Mouse (Mus musculus): Measurements from ENCODE around the gene Gm6583. TPM values are rescaled to one million over a fixed set of nuclear protein-coding genes. Genes with fewer than 3 reads are reported as not detected.
"Not testable (repeated sequence)": the region's sequence is repeated elsewhere in the genome, so short reads cannot be mapped to it uniquely, and the experiment has no call there.

The Gm6583 gene
- polyA plus RNA-seq, 1 experiment from 2014 or later, result 0.26 TPM

GRCm38 (mm10) chr5:112320379-112320778 is 35.5 kb downstream of the Gm6583 start:
- no peak for TF ChIP-seq CTCF (IDR thresholded peaks at IDR 0.05; ENCODE audit: low read depth)
- Histone ChIP-seq H3K4me2 (no peak overlapping the region), H3K27ac (ENCODE audit: low read depth) (no peak overlapping the region), H3K27me3 (ENCODE audit: insufficient read depth, low read length) (no peaks in the 10 kb centered on the region), H3K4me3 (ENCODE audit: low read depth, low read length) (no peak overlapping the region), H3K9ac (no peak overlapping the region), H3K9me3 (ENCODE audit: low read depth, low read length) (no peaks in the 10 kb centered on the region), H3K36me3 (ENCODE audit: insufficient read depth) (peaks cover 12% of the 10 kb centered on the region), H3K4me1 (ENCODE audit: insufficient read depth) (peaks cover 3% of the 10 kb centered on the region; the same call in 1 of the 2 replicates)
- ATAC-seq (ENCODE audit: insufficient read depth) (no peak), DNase-seq (no peak)
- WGBS, result 75% methylated on average over 5 of the region's 5 CpGs

- not testable (repeated sequence) for ATAC-seq (ENCODE audit: insufficient read depth); H3K27ac ChIP-seq (ENCODE audit: low read depth); DNase-seq; H3K4me3 ChIP-seq (ENCODE audit: low read depth, low read length); H3K9me3 ChIP-seq (ENCODE audit: low read depth, low read length); H3K9ac ChIP-seq; H3K4me1 ChIP-seq (ENCODE audit: insufficient read depth); H3K27me3 ChIP-seq (ENCODE audit: insufficient read depth, low read length); H3K4me2 ChIP-seq
- peaks cover 20% of the 10 kb centered on the region for H3K36me3 ChIP-seq (ENCODE audit: insufficient read depth)
- WGBS, result 66% methylated on average over 2 of the region's 2 CpGs
Observed at GRCm38 (mm10) chr5:112319343-112319742, 36.5 kb downstream of the Gm6583 start.

- H3K27ac ChIP-seq (ENCODE audit: low read depth), result no peak overlapping the region
- ATAC-seq (ENCODE audit: insufficient read depth), result 0 out of 2 replicates have a peak, but pooled peaks have one; percentile 22
Observed at GRCm38 (mm10) chr5:112317328-112317727, 38.5 kb downstream of the Gm6583 start.

GRCm38 (mm10) chr5:112316468-112316867 is 39.4 kb downstream of the Gm6583 start:
- Histone ChIP-seq H3K36me3 (ENCODE audit: insufficient read depth) (peaks cover 26% of the 10 kb centered on the region), H3K9me3 (ENCODE audit: low read depth, low read length) (no peaks in the 10 kb centered on the region), H3K4me3 (ENCODE audit: low read depth, low read length) (no peak overlapping the region), H3K4me2 (no peak overlapping the region), H3K27me3 (ENCODE audit: insufficient read depth, low read length) (no peaks in the 10 kb centered on the region), H3K4me1 (ENCODE audit: insufficient read depth) (no peaks in the 10 kb centered on the region), H3K9ac (no peak overlapping the region), H3K27ac (ENCODE audit: low read depth) (peak overlapping the region; percentile 28; the same call in 1 of the 2 replicates)
- no peak for TF ChIP-seq CTCF (IDR thresholded peaks at IDR 0.05; ENCODE audit: low read depth)
- 72% methylated on average over 5 of the region's 5 CpGs for WGBS
- DNase-seq (no peak), ATAC-seq (ENCODE audit: insufficient read depth) (no peak)

More at GRCm38 (mm10) chr5:112317328-112317727, 38.5 kb downstream of the Gm6583 start:
- no peaks in the 10 kb centered on the region for H3K4me1 ChIP-seq (ENCODE audit: insufficient read depth)
- no peak overlapping the region for H3K4me3 ChIP-seq (ENCODE audit: low read depth, low read length)
- H3K9me3 ChIP-seq (ENCODE audit: low read depth, low read length), result no peaks in the 10 kb centered on the region
- H3K4me2 ChIP-seq, result no peak overlapping the region
- H3K27me3 ChIP-seq (ENCODE audit: insufficient read depth, low read length), result no peaks in the 10 kb centered on the region
- no peak overlapping the region for H3K9ac ChIP-seq
- DNase-seq, result peak; percentile 49
- no peak for TF ChIP-seq CTCF (IDR thresholded peaks at IDR 0.05; ENCODE audit: low read depth)
- peaks cover 21% of the 10 kb centered on the region for H3K36me3 ChIP-seq (ENCODE audit: insufficient read depth)
- WGBS, result 29% methylated on average over 5 of the region's 5 CpGs

- WGBS, result 70% methylated on average over 11 of the region's 11 CpGs
- H3K36me3 ChIP-seq (ENCODE audit: insufficient read depth), result peaks cover 56% of the 10 kb centered on the region
Observed at GRCm38 (mm10) chr5:112313222-112313885, 42.5 kb downstream of the Gm6583 start.

GRCm38 (mm10) chr5:112305842-112306241 is 50.0 kb downstream of the Gm6583 start:
- Histone ChIP-seq H3K27ac (ENCODE audit: low read depth) (no peak overlapping the region), H3K4me3 (ENCODE audit: low read depth, low read length) (no peak overlapping the region), H3K4me2 (no peak overlapping the region), H3K36me3 (ENCODE audit: insufficient read depth) (peaks cover 38% of the 10 kb centered on the region), H3K9me3 (ENCODE audit: low read depth, low read length) (no peaks in the 10 kb centered on the region), H3K27me3 (ENCODE audit: insufficient read depth, low read length) (no peaks in the 10 kb centered on the region), H3K9ac (no peak overlapping the region), H3K4me1 (ENCODE audit: insufficient read depth) (0 out of 2 replicates have a peak, but pooled peaks cover 3% of the 10 kb centered on the region)
- DNase-seq (no peak), ATAC-seq (ENCODE audit: insufficient read depth) (no peak)
- TF ChIP-seq CTCF (IDR thresholded peaks at IDR 0.05; ENCODE audit: low read depth), result no peak
- 71% methylated on average over 5 of the region's 5 CpGs for WGBS

More at GRCm38 (mm10) chr5:112313222-112313885, 42.5 kb downstream of the Gm6583 start:
- H3K4me1 ChIP-seq (ENCODE audit: insufficient read depth), result no peaks in the 10 kb centered on the region
- H3K4me2 ChIP-seq, result no peak overlapping the region
- DNase-seq (no peak), ATAC-seq (ENCODE audit: insufficient read depth) (no peak)
- no peaks in the 10 kb centered on the region for H3K27me3 ChIP-seq (ENCODE audit: insufficient read depth, low read length)
- no peak for TF ChIP-seq CTCF (IDR thresholded peaks at IDR 0.05; ENCODE audit: low read depth)
- H3K9me3 ChIP-seq (ENCODE audit: low read depth, low read length), result no peaks in the 10 kb centered on the region
- no peak overlapping the region for H3K27ac ChIP-seq (ENCODE audit: low read depth)
- no peak overlapping the region for H3K9ac ChIP-seq
- no peak overlapping the region for H3K4me3 ChIP-seq (ENCODE audit: low read depth, low read length)

Other genes starting within 250 kb of the Gm6583 start
- 2.4 and 2.7 TPM in 2 replicates for gene Cryba4, start 103.5 kb downstream of the Gm6583 start, polyA plus RNA-seq (2014; fragmentation: Nextera tagmentation; extraction: Ambion mirVana)
- gene Crybb1, start 100.2 kb downstream of the Gm6583 start, polyA plus RNA-seq (2014; fragmentation: Nextera tagmentation; extraction: Ambion mirVana), result 2.0 TPM in 2 replicates
- gene Tpst2, start 79.3 kb downstream of the Gm6583 start, polyA plus RNA-seq (2014; fragmentation: Nextera tagmentation; extraction: Ambion mirVana), result 53.2 and 57.7 TPM in 2 replicates
- gene Tfip11, start 29.7 kb downstream of the Gm6583 start, polyA plus RNA-seq (2014; fragmentation: Nextera tagmentation; extraction: Ambion mirVana), result 27.0 and 27.1 TPM in 2 replicates
- gene Srrd, start 13.0 kb downstream of the Gm6583 start, polyA plus RNA-seq (2014; fragmentation: Nextera tagmentation; extraction: Ambion mirVana), result 42.3 and 51.0 TPM in 2 replicates
- gene Hps4, start 12.9 kb downstream of the Gm6583 start, polyA plus RNA-seq (2014; fragmentation: Nextera tagmentation; extraction: Ambion mirVana), result 27.0 and 30.3 TPM in 2 replicates
- 5.6 and 8.0 TPM in 2 replicates for gene Asphd2, start 38.8 kb upstream of the Gm6583 start, polyA plus RNA-seq (2014; fragmentation: Nextera tagmentation; extraction: Ambion mirVana)
- gene Gm6588, start 93.4 kb upstream of the Gm6583 start, polyA plus RNA-seq (2014; fragmentation: Nextera tagmentation; extraction: Ambion mirVana), result not detected in 2 replicates
- gene Sez6l, start 221.2 kb upstream of the Gm6583 start, polyA plus RNA-seq (2014; fragmentation: Nextera tagmentation; extraction: Ambion mirVana), result 0.30 and 0.32 TPM in 2 replicates

All from lung, embryonic 14.5 days (tissue).